Mouse (Mus musculus) leukemia stem cell, adult 10-12 weeks (primary cell): ENCODE data around the gene Mrto4. TPM values are rescaled to one million over a fixed set of nuclear protein-coding genes. Genes with fewer than 3 reads are reported as not detected.

Experiments used
- polyA plus RNA-seq: library from polyadenylated mRNA; stranded (reverse); fragments of >175 nt; gene quantifications from 2 replicates; pipeline ENCODE4 v1.2.3, GENCODE M21; 2012; ENCODE audit warnings: low replicate concordance

Mrto4 gene
- 65.6 and 121 TPM in 2 replicates for polyA plus RNA-seq

DNA sequence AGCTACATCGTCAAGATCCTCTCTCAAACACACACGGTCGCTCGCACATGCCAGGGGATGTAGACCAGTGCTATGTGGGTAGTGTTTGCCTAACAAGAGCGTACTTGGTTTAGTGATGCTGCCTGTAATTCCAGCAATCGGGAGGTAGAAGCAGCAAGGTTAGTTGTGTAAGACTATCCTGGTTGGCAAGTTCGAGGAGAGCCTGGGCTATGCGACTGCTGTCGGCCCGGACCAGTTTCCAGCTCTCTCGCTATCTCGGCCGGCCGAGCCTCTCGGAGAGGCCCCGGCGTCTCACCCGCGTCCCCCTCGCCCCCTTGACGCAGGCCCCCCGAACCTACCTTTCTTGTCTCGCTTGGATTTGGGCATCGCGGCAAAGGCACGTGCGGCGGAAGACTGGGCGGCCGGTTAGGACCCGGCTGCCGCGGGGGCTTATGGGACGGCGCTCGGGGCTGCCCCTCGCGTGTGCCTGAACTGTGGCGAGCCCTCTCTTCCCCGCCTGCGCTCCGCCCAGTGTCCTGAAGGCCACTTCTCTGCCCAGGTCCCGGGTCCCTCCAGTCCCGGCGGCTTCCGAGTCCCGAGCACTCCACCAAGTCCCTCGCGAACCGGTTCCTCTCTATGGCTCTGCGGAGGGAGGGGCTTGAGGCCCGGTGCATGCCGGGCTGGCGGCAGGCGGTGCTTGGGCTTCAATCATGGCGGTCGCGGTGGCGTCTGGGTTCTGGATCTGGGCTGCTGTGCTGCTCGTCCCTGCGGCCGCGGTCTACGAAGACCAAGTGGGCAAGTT lies at the start of gene Mrto4, which contains the start of the genes Emc1 and Ubr4:
Gene Mrto4 (minus strand): TSS at position 646 of the 781 bp plus-strand sequence.
Gene Emc1 (plus strand): TSS at position 657 of the 781 bp plus-strand sequence.
Gene Ubr4 (plus strand): TSS at position 679 of the 781 bp plus-strand sequence.

DNA sequence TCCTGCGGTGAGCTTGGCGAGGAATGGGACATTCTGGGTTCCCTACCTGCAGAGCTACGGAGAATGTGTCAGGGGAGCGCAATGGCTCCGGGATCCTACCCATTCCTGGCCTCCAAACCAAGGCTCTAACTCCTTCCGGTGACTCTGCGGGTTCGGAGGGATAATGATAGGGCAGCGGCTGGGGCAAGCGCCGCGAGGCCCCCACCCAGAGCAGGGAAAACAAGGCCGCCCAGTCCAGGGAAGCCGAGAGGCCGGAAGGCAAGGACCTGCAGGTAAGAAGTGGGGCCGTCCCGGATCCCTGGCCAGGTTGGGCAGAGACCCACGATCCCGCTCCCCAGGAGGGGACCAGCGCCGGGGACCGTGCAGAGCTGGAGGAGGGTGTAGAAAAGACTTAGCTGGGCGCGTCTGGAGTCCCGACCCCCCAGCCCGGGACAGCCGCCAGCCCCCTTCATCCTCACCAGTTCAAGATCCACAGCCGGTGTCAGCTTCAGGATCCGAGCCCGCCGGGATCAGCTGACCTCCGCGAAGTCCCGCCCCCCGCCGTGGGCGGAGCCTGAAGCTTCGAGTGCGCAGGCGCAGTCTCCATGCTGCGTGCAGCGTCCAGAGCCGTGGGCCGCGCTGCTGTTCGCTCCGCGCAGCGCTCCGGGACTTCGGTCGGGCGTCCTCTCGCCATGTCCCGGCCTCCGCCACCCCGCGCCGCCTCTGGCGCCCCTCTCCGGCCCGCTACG lies 42.0 kb downstream of the Mrto4 start, which contains the start of the genes Pqlc2 and Akr7a5:
Gene Pqlc2 (minus strand): TSS at position 538 of the 728 bp plus-strand sequence.
Gene Akr7a5 (plus strand): TSS at position 574 of the 728 bp plus-strand sequence.

Other genes with a start within 250 kb of the Mrto4 start
- gene Minos1, start 221.5 kb downstream of the Mrto4 start, polyA plus RNA-seq: 8.0 and 24.3 TPM in 2 replicates
- 47.0 and 50.3 TPM in 2 replicates for gene Capzb, start 159.7 kb downstream of the Mrto4 start, polyA plus RNA-seq
- 7.7 and 15.1 TPM in 2 replicates for gene Pqlc2, start 41.9 kb downstream of the Mrto4 start, polyA plus RNA-seq
- 31.7 and 49.7 TPM in 2 replicates for gene Akr7a5, start 41.8 kb downstream of the Mrto4 start, polyA plus RNA-seq
- gene Emc1, start within 50 bp of the Mrto4 start, polyA plus RNA-seq: 3.2 and 10.6 TPM in 2 replicates
- gene Ubr4, start within 50 bp of the Mrto4 start, polyA plus RNA-seq: 47.3 and 132 TPM in 2 replicates
- 1.1 and 1.4 TPM in 2 replicates for gene Iffo2, start 178.0 kb upstream of the Mrto4 start, polyA plus RNA-seq